Mouse (Mus musculus): Measurements from ENCODE around the gene Zfp280c.

Zfp280c gene

GRCm38 (mm10) chrX:48593721-48594098 is 594 bp downstream of the Zfp280c start:
- TF ChIP-seq CTCF (conservative IDR thresholded peaks at IDR 0.05; ENCODE audit: low read length) = no peak
- TF ChIP-seq POU5F1 (IDR thresholded peaks at IDR 0.05; ENCODE audit: borderline replicate concordance, low read length) = no peak
- TF ChIP-seq NANOG (IDR thresholded peaks at IDR 0.05; ENCODE audit: borderline replicate concordance, low read length) = no peak
- Histone ChIP-seq H3K4me3 (replicated peaks; ENCODE audit: low read length) (peak overlapping the region; percentile 83), H3K27me3 (ENCODE audit: insufficient read depth, low read length) (no peaks in the 10 kb centered on the region), H3K9me3 (ENCODE audit: low read length) (no peaks in the 10 kb centered on the region), H3K36me3 (ENCODE audit: insufficient read depth, low read length) (peaks cover 21% of the 10 kb centered on the region), H3K4me1 (replicated peaks; ENCODE audit: low read depth, low read length) (0 out of 2 replicates have a peak, but pooled peaks cover 3% of the 10 kb centered on the region)

- Histone ChIP-seq H3K4me1 (replicated peaks; ENCODE audit: low read depth, low read length) (no peaks in the 10 kb centered on the region), H3K27me3 (ENCODE audit: insufficient read depth, low read length) (no peaks in the 10 kb centered on the region), H3K36me3 (ENCODE audit: insufficient read depth, low read length) (peaks cover 14% of the 10 kb centered on the region; the same call in 1 of the 2 replicates), H3K4me3 (replicated peaks; ENCODE audit: low read length) (no peak overlapping the region), H3K9me3 (ENCODE audit: low read length) (no peaks in the 10 kb centered on the region)
- TF ChIP-seq NANOG (IDR thresholded peaks at IDR 0.05; ENCODE audit: borderline replicate concordance, low read length) (no peak), POU5F1 (IDR thresholded peaks at IDR 0.05; ENCODE audit: borderline replicate concordance, low read length) (no peak)
Measured at GRCm38 (mm10) chrX:48583332-48583731, 11.0 kb downstream of the Zfp280c start.

GRCm38 (mm10) chrX:48532175-48532574 is 62.1 kb downstream of the Zfp280c start:
- Histone ChIP-seq H3K9me3 (ENCODE audit: low read length) (no peaks in the 10 kb centered on the region), H3K4me3 (replicated peaks; ENCODE audit: low read length) (no peak overlapping the region), H3K27me3 (ENCODE audit: insufficient read depth, low read length) (no peaks in the 10 kb centered on the region), H3K4me1 (replicated peaks; ENCODE audit: low read depth, low read length) (no peaks in the 10 kb centered on the region), H3K36me3 (ENCODE audit: insufficient read depth, low read length) (no peaks in the 10 kb centered on the region)
- TF ChIP-seq POU5F1 (IDR thresholded peaks at IDR 0.05; ENCODE audit: borderline replicate concordance, low read length) (no peak), NANOG (IDR thresholded peaks at IDR 0.05; ENCODE audit: borderline replicate concordance, low read length) (no peak), CTCF (conservative IDR thresholded peaks at IDR 0.05; ENCODE audit: low read length) (peak; percentile 75)

DNA sequence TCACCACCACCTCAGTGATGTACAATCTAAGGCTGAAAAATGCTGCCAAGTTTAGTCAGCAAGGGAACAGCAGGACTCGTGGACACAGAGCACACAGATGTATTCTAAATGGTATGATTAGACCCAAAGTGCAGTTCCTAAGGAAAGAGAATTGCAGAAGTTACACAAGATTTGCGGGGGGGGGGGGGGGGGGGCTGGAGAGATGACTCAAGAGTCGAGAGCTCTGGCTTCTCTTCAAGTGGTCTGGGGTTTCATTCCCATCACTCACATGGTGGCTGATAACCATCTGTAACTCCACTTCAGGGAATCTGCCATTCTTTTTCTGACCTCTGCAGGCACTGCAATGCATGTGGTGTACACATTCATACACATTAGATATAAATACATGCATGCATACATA is 67.9 kb downstream of the Zfp280c start:
- TF ChIP-seq NANOG (IDR thresholded peaks at IDR 0.05; ENCODE audit: borderline replicate concordance, low read length) (no peak), POU5F1 (IDR thresholded peaks at IDR 0.05; ENCODE audit: borderline replicate concordance, low read length) (no peak), CTCF (conservative IDR thresholded peaks at IDR 0.05; ENCODE audit: low read length) (no peak)
- Histone ChIP-seq H3K27me3 (ENCODE audit: insufficient read depth, low read length) (no peaks in the 10 kb centered on the region), H3K4me1 (replicated peaks; ENCODE audit: low read depth, low read length) (no peaks in the 10 kb centered on the region), H3K9me3 (ENCODE audit: low read length) (no peaks in the 10 kb centered on the region), H3K4me3 (replicated peaks; ENCODE audit: low read length) (no peak overlapping the region), H3K36me3 (ENCODE audit: insufficient read depth, low read length) (no peaks in the 10 kb centered on the region)

DNA sequence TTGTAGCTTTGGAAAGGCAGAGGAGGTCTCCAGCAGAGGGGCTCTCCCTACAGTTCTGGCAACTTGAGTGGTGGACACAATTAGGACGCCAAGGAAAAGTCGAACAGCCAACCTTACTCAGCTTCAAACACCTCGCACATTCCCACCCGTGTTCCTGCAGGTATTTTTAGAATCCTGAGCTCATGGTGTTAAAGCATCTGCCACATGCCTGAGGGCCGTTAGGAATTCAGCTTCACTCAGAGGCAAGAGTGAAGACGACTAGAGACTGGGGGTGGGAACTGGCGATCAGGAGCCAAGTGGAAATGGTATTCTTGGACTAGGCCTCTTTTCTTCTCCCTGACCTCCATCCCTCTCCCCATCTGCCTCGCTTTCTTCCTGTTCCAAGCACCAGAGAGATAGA is 68.4 kb downstream of the Zfp280c start:
- peaks cover 1% of the 10 kb centered on the region; the same call in 1 of the 2 replicates for H3K27me3 ChIP-seq (ENCODE audit: insufficient read depth, low read length)
- H3K36me3 ChIP-seq (ENCODE audit: insufficient read depth, low read length) = no peaks in the 10 kb centered on the region
- H3K4me1 ChIP-seq (replicated peaks; ENCODE audit: low read depth, low read length) = no peaks in the 10 kb centered on the region
- TF ChIP-seq POU5F1 (IDR thresholded peaks at IDR 0.05; ENCODE audit: borderline replicate concordance, low read length) (no peak), CTCF (conservative IDR thresholded peaks at IDR 0.05; ENCODE audit: low read length) (no peak), NANOG (IDR thresholded peaks at IDR 0.05; ENCODE audit: borderline replicate concordance, low read length) (no peak)
- no peaks in the 10 kb centered on the region for H3K9me3 ChIP-seq (ENCODE audit: low read length)
- H3K4me3 ChIP-seq (replicated peaks; ENCODE audit: low read length) = no peak overlapping the region

GRCm38 (mm10) chrX:48525332-48525731 is 69.0 kb downstream of the Zfp280c start:
- Histone ChIP-seq H3K9me3 (ENCODE audit: low read length) (no peaks in the 10 kb centered on the region), H3K4me1 (replicated peaks; ENCODE audit: low read depth, low read length) (no peaks in the 10 kb centered on the region), H3K4me3 (replicated peaks; ENCODE audit: low read length) (no peak overlapping the region), H3K36me3 (ENCODE audit: insufficient read depth, low read length) (no peaks in the 10 kb centered on the region), H3K27me3 (ENCODE audit: insufficient read depth, low read length) (peaks cover 6% of the 10 kb centered on the region)
- TF ChIP-seq CTCF (conservative IDR thresholded peaks at IDR 0.05; ENCODE audit: low read length) (no peak), NANOG (IDR thresholded peaks at IDR 0.05; ENCODE audit: borderline replicate concordance, low read length) (no peak), POU5F1 (IDR thresholded peaks at IDR 0.05; ENCODE audit: borderline replicate concordance, low read length) (no peak)

- peaks cover 16% of the 10 kb centered on the region for H3K27me3 ChIP-seq (ENCODE audit: insufficient read depth, low read length)
- H3K4me3 ChIP-seq (replicated peaks; ENCODE audit: low read length) = no peak overlapping the region
- H3K4me1 ChIP-seq (replicated peaks; ENCODE audit: low read depth, low read length) = peaks cover 13% of the 10 kb centered on the region; the same call in 1 of the 2 replicates
- no peaks in the 10 kb centered on the region for H3K9me3 ChIP-seq (ENCODE audit: low read length)
- H3K36me3 ChIP-seq (ENCODE audit: insufficient read depth, low read length) = no peaks in the 10 kb centered on the region
- TF ChIP-seq NANOG (IDR thresholded peaks at IDR 0.05; ENCODE audit: borderline replicate concordance, low read length) = no peak
- no peak for TF ChIP-seq CTCF (conservative IDR thresholded peaks at IDR 0.05; ENCODE audit: low read length)
- no peak for TF ChIP-seq POU5F1 (IDR thresholded peaks at IDR 0.05; ENCODE audit: borderline replicate concordance, low read length)
Measured at GRCm38 (mm10) chrX:48523512-48523911, 70.8 kb downstream of the Zfp280c start.

- H3K4me1 ChIP-seq (replicated peaks; ENCODE audit: low read depth, low read length) = peaks cover 13% of the 10 kb centered on the region; the same call in 1 of the 2 replicates
- TF ChIP-seq NANOG (IDR thresholded peaks at IDR 0.05; ENCODE audit: borderline replicate concordance, low read length) (no peak), POU5F1 (IDR thresholded peaks at IDR 0.05; ENCODE audit: borderline replicate concordance, low read length) (no peak), CTCF (conservative IDR thresholded peaks at IDR 0.05; ENCODE audit: low read length) (no peak)
- no peaks in the 10 kb centered on the region for H3K9me3 ChIP-seq (ENCODE audit: low read length)
- H3K27me3 ChIP-seq (ENCODE audit: insufficient read depth, low read length) = peaks cover 16% of the 10 kb centered on the region
- no peaks in the 10 kb centered on the region for H3K36me3 ChIP-seq (ENCODE audit: insufficient read depth, low read length)
- H3K4me3 ChIP-seq (replicated peaks; ENCODE audit: low read length) = no peak overlapping the region
Measured at GRCm38 (mm10) chrX:48521651-48522050, 72.7 kb downstream of the Zfp280c start.

GRCm38 (mm10) chrX:48519549-48520085 is 74.7 kb downstream of the Zfp280c start:
- H3K4me3 ChIP-seq (replicated peaks; ENCODE audit: low read length) = peak overlapping the region; percentile 81
- H3K9me3 ChIP-seq (ENCODE audit: low read length) = no peaks in the 10 kb centered on the region
- TF ChIP-seq NANOG (IDR thresholded peaks at IDR 0.05; ENCODE audit: borderline replicate concordance, low read length) = no peak
- no peak for TF ChIP-seq CTCF (conservative IDR thresholded peaks at IDR 0.05; ENCODE audit: low read length)
- no peak for TF ChIP-seq POU5F1 (IDR thresholded peaks at IDR 0.05; ENCODE audit: borderline replicate concordance, low read length)
- H3K4me1 ChIP-seq (replicated peaks; ENCODE audit: low read depth, low read length) = peaks cover 13% of the 10 kb centered on the region; the same call in 1 of the 2 replicates
- no peaks in the 10 kb centered on the region for H3K36me3 ChIP-seq (ENCODE audit: insufficient read depth, low read length)
- H3K27me3 ChIP-seq (ENCODE audit: insufficient read depth, low read length) = peaks cover 16% of the 10 kb centered on the region

Data from E14TG2a.4 (cell line).